Mouse (Mus musculus): ENCODE results near the gene Cbx4. TPM values are rescaled to one million over a fixed set of nuclear protein-coding genes. Genes with fewer than 3 reads are reported as not detected.
A peak's percentile ranks its signal among the peaks of the same experiment; 100 is the strongest.

Gene Cbx4
- polyA plus RNA-seq (2015; fragmentation: Nextera tagmentation; extraction: Ambion mirVana), result 9.9 and 10.9 TPM in 2 replicates

DNA sequence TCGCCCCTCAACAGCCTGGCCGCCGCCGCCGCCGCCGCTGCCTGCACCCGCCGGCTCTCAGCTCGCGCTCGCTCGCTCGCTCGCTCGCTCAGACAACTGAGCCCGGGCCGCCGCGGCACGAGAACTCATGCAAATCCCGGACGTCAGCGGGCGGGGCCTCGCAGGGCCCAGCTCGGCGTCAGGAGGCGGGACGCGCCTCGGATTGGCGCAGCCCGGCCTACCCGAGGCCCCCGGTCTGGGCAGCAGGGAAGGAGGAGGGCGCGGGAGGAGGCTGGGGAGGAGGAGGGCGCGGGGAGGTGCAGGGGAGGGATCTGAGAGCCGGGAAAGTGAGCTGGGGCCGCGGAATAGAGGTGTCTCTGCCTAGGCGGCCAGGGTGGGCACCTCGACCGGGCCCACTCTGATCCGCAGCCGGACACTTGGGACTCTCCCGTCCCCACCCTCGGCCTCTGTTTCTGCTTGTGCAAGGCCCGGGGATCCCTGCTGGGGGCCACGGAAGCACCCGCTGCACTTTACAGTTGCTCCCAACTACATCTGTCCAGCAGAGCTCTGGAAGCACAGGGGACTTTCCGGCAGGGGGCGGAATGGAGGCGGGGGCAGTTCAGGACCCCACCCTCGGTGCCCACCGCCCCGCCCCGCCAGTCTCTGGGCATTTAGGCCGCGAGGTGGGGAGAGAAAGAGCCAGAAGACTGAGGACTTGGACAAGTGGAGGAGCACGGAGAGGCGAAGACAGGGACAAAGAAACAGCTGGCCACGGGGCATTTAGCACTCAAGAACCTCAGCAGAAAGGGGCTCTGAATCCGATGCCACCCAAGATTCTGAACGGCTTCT is at the start of gene Cbx4:
Gene Cbx4 (minus strand): TSS at position 78 of the 828 bp plus-strand sequence.
- H3K4me2 ChIP-seq (replicated peaks; ENCODE audit: low read depth, low read length), result peak within 1 kb of the TSS; percentile 89
- peaks cover 11% of the 10 kb centered on the region for H3K36me3 ChIP-seq (ENCODE audit: insufficient read depth, low read length)
- peak within 1 kb of the TSS; percentile 99 for H3K27ac ChIP-seq (ENCODE audit: low read length)
- WGBS, result under 1% methylated on average over 61 of the region's 67 CpGs
- no peaks in the 10 kb centered on the region for H3K9me3 ChIP-seq (ENCODE audit: low read length)
- peaks cover 79% of the 10 kb centered on the region for H3K4me1 ChIP-seq (ENCODE audit: insufficient read depth, low read length)
- peak within 1 kb of the TSS; percentile 82 for H3K4me3 ChIP-seq (ENCODE audit: low read length)
- peaks cover 53% of the 10 kb centered on the region for H3K27me3 ChIP-seq (ENCODE audit: insufficient read depth, low read length)
- ATAC-seq (ENCODE audit: low FRiP score, low TSS enrichment), result peak; percentile 89
- H3K9ac ChIP-seq (replicated peaks; ENCODE audit: low read length), result peak within 1 kb of the TSS; percentile 88

DNA sequence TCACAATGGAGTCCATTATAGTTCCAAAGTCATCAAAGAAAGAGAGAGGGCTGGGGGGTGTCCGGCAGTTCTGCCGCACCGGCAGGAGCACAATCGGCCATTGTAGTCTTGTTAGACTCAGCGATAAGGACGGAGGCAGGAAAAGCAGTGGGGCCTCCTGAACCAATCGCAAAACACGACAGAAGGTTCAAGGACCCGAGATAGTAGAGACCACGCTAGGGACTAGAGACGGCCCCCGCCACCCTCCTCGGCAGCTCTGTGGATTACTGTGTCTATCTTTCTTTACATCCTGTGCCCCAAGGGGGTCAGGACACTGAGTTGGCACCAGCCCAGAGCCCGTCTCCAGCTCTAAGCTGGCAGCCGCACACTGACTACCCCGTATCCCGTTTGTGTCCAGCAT is 48.6 kb upstream of the Cbx4 start:
- Histone ChIP-seq H3K9me3 (ENCODE audit: low read length) (peaks cover 6% of the 10 kb centered on the region), H3K27ac (ENCODE audit: low read length) (peak overlapping the region; percentile 54), H3K27me3 (ENCODE audit: insufficient read depth, low read length) (peaks cover 10% of the 10 kb centered on the region), H3K36me3 (ENCODE audit: insufficient read depth, low read length) (no peaks in the 10 kb centered on the region), H3K4me1 (ENCODE audit: insufficient read depth, low read length) (peaks cover 28% of the 10 kb centered on the region), H3K4me2 (replicated peaks; ENCODE audit: low read depth, low read length) (no peak overlapping the region), H3K9ac (replicated peaks; ENCODE audit: low read length) (no peak overlapping the region), H3K4me3 (ENCODE audit: low read length) (no peak overlapping the region)
- WGBS, result 56% methylated on average over 17 of the region's 17 CpGs
- no peak for ATAC-seq (ENCODE audit: low FRiP score, low TSS enrichment)

DNA sequence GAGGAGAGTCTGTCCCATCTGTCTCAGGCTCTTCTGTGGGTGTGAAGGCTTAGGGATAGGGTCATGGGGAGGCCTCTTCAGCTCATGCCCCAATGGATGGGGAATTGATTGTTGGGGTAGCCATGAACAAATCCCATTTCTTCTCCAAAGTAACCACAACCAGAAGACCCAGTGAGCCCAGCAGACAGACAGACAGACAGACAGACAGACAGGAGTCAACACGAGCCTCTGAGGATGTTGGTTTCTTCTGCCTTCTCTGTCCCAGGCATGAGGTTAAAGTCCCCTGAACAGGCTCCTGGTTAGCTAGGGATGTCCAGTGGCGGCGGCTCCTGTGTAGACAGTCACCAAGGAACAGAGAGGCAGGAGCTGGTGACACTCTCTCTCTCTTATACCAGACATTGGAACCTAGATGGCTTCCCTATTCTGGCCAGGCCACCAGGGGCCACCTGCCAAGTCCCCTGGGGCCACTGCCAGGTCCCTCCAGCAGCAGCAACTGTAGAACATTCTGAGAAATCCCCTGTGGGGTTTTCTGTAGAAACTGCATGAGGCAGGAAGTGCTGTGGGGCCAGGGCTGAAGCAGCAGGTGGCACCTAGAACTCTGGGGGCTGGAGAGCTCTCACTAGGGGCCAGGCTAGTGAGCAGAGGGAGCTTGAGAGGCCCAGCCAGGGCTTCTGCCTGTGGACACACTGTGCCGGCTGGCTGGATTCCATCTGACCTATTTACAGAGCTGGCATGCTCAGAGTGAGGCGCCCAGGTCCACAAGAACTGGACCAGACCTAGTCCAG is 47.6 kb upstream of the Cbx4 start:
- no peaks in the 10 kb centered on the region for H3K36me3 ChIP-seq (ENCODE audit: insufficient read depth, low read length)
- ATAC-seq (ENCODE audit: low FRiP score, low TSS enrichment), result no peak
- 79% methylated on average over 5 of the region's 5 CpGs for WGBS
- H3K27ac ChIP-seq (ENCODE audit: low read length), result peak overlapping the region; percentile 54; the same call in 1 of the 2 replicates
- peaks cover 6% of the 10 kb centered on the region for H3K9me3 ChIP-seq (ENCODE audit: low read length)
- no peak overlapping the region for H3K4me3 ChIP-seq (ENCODE audit: low read length)
- H3K9ac ChIP-seq (replicated peaks; ENCODE audit: low read length), result no peak overlapping the region
- H3K27me3 ChIP-seq (ENCODE audit: insufficient read depth, low read length), result peaks cover 16% of the 10 kb centered on the region
- H3K4me2 ChIP-seq (replicated peaks; ENCODE audit: low read depth, low read length), result no peak overlapping the region
- peaks cover 36% of the 10 kb centered on the region for H3K4me1 ChIP-seq (ENCODE audit: insufficient read depth, low read length)

DNA sequence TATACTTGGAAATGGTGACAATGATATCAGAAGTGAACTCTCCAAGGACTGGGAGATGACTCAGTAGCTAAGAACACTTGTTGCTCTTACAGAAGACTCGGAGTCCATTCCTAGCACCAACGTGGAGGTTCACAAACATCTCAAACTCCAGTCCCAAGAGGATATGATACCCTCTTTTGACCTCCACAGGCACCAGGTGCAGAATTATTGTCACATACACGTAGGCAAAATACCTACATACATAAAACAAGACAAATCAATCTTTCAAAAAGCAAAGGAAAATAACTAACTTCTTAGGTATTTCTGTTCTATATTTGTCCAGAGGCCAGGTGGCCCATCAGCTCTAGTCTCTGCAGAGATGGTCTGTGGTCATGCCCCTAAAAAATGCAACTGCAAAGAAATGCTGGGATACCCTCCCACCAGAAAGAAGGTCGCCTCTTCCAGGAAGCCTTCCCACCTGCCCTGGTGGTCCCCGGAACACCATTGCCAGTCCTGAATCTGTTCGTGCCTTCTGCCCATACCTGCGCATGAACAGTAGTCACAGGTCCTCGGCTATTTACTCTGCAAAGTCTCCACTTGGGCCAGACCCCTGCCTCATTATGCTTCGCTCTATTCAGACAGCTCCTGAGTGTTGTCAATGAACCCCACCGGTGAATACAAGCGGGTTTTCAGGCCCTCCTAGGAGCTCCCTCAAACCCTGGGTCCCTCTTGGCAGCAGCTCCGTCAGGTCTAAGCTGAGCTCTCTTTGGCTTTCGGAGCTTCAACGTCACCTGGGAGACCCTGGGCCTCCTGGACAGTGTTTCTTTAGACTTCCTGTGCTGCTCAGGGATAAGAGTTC is 46.4 kb upstream of the Cbx4 start:
- Histone ChIP-seq H3K27ac (ENCODE audit: low read length) (no peak overlapping the region), H3K4me3 (ENCODE audit: low read length) (no peak overlapping the region), H3K9ac (replicated peaks; ENCODE audit: low read length) (no peak overlapping the region), H3K27me3 (ENCODE audit: insufficient read depth, low read length) (peaks cover 16% of the 10 kb centered on the region), H3K4me2 (replicated peaks; ENCODE audit: low read depth, low read length) (no peak overlapping the region), H3K4me1 (ENCODE audit: insufficient read depth, low read length) (peaks cover 49% of the 10 kb centered on the region), H3K36me3 (ENCODE audit: insufficient read depth, low read length) (no peaks in the 10 kb centered on the region), H3K9me3 (ENCODE audit: low read length) (peaks cover 6% of the 10 kb centered on the region)
- 74% methylated on average over 14 of the region's 14 CpGs for WGBS
- ATAC-seq (ENCODE audit: low FRiP score, low TSS enrichment), result no peak

DNA sequence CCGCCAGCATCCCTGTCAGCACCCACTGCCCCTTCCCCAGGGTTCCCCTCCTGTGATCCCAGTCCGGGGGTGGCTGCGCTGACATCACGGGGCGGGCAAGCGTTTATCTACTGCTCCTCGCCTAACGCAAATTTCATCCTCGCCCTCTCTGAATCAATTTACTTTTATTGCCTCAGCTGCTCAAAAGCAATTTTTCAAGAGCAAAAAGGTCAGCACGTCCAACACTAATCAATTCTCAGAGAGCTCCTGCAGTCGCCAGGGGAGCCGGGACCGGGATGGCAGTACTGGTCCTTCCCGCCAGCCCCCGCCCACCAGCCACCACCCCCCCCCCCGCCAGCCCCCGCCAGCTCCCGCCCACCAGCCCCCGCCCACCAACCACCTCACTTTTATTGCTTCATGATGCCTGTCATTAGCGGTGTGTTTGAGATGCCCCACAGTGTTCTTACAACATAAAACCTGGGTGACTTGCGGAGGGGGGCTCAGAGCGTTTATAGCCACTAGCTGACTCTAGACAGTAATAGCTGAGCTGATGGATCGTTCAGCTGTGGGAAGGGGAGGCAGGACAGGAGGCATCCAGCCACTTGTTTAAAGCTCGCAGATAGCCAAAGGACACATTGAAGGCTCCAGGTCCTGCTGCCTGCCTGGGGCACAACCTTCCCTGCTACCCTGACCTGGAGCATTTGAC is 44.2 kb upstream of the Cbx4 start:
- H3K36me3 ChIP-seq (ENCODE audit: insufficient read depth, low read length), result no peaks in the 10 kb centered on the region
- peak overlapping the region; percentile 10; the same call in 1 of the 2 replicates for H3K4me3 ChIP-seq (ENCODE audit: low read length)
- 6% methylated on average over 21 of the region's 24 CpGs for WGBS
- no peak for ATAC-seq (ENCODE audit: low FRiP score, low TSS enrichment)
- peaks cover 6% of the 10 kb centered on the region for H3K9me3 ChIP-seq (ENCODE audit: low read length)
- H3K27ac ChIP-seq (ENCODE audit: low read length), result no peak overlapping the region
- H3K27me3 ChIP-seq (ENCODE audit: insufficient read depth, low read length), result peaks cover 16% of the 10 kb centered on the region
- peak overlapping the region; percentile 44 for H3K4me2 ChIP-seq (replicated peaks; ENCODE audit: low read depth, low read length)
- no peak overlapping the region for H3K9ac ChIP-seq (replicated peaks; ENCODE audit: low read length)
- H3K4me1 ChIP-seq (ENCODE audit: insufficient read depth, low read length), result peaks cover 67% of the 10 kb centered on the region

DNA sequence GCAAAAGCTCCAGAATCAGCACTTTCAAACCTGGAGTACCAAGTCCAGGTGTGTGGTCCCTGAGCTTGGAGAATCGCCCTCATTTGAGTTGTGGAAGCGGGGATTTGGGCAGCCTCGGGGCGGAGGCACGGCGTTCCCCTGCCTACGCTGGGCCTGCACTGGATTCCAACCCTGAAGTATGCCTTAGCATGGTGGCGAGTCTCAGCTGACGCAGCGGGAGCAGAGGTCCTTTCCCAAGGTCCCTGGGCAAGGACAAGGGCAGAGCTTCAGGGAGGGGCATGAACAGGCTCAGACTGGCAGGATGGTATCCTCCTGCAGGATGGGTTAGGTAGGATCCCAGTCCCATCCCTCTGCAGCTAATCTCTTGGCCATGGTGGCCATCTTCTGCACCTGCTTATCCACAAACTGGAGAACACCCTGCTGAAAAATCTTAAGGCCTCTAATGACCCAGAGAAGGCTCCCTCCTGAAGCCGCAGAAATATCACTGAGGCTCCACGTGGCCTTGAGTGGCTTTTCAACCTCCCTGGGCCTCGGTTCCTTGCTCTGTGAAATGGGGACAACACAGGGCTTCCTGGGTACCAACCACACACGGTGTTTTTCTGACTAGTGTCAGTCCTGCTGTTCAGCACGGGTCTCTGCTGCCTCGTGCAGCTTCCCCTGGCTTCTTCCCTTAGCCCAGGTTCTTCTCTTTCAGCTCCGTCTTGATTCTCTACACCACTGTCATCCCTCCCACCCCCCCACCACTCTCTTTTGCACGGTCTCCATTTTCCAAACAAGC is 43.4 kb upstream of the Cbx4 start:
- Histone ChIP-seq H3K4me3 (ENCODE audit: low read length) (no peak overlapping the region), H3K36me3 (ENCODE audit: insufficient read depth, low read length) (no peaks in the 10 kb centered on the region), H3K27me3 (ENCODE audit: insufficient read depth, low read length) (peaks cover 16% of the 10 kb centered on the region), H3K9ac (replicated peaks; ENCODE audit: low read length) (peak overlapping the region; percentile 19; the same call in 1 of the 2 replicates), H3K4me1 (ENCODE audit: insufficient read depth, low read length) (peaks cover 60% of the 10 kb centered on the region), H3K4me2 (replicated peaks; ENCODE audit: low read depth, low read length) (peak overlapping the region; percentile 44), H3K9me3 (ENCODE audit: low read length) (peaks cover 6% of the 10 kb centered on the region), H3K27ac (ENCODE audit: low read length) (no peak overlapping the region; the same call in 1 of the 2 replicates)
- 44% methylated on average over 18 of the region's 18 CpGs for WGBS
- ATAC-seq (ENCODE audit: low FRiP score, low TSS enrichment), result no peak

DNA sequence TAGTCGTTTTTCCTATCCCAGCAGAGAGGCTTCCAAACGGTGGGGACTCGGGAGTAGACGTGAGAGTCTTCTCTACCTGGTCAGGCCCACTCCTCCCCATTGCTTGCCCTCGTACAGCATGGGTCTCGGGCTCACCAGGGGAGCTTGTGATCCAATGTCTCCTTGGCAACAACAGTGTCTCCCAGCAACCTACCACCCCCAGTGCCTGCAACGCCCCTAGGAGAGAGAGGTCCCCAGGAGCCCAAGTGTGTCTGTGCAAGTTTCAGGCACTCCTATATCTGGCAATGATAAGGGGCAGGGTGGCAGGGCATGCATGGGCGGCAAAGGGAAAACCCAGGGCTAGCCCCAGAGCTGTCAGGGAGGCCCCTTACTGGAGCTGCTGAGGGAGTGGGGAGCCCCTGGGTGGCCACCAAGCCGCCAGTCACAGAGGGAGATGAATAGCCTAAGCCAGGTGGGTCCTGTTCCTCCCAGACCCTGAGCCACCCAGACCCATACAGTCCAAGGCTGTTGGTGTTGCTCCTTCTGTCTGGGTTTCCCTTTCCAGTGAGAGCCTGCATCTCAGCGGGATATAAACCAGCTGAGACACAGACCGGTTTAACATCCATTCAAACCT is 42.8 kb upstream of the Cbx4 start:
- no peak overlapping the region for H3K4me3 ChIP-seq (ENCODE audit: low read length)
- peaks cover 16% of the 10 kb centered on the region for H3K27me3 ChIP-seq (ENCODE audit: insufficient read depth, low read length)
- no peaks in the 10 kb centered on the region for H3K36me3 ChIP-seq (ENCODE audit: insufficient read depth, low read length)
- H3K9me3 ChIP-seq (ENCODE audit: low read length), result peaks cover 6% of the 10 kb centered on the region
- no peak overlapping the region; the same call in 1 of the 2 replicates for H3K27ac ChIP-seq (ENCODE audit: low read length)
- no peak overlapping the region for H3K4me2 ChIP-seq (replicated peaks; ENCODE audit: low read depth, low read length)
- peak overlapping the region; percentile 19; the same call in 1 of the 2 replicates for H3K9ac ChIP-seq (replicated peaks; ENCODE audit: low read length)
- peaks cover 56% of the 10 kb centered on the region for H3K4me1 ChIP-seq (ENCODE audit: insufficient read depth, low read length)
- no peak for ATAC-seq (ENCODE audit: low FRiP score, low TSS enrichment)
- WGBS, result 50% methylated on average over 10 of the region's 11 CpGs

DNA sequence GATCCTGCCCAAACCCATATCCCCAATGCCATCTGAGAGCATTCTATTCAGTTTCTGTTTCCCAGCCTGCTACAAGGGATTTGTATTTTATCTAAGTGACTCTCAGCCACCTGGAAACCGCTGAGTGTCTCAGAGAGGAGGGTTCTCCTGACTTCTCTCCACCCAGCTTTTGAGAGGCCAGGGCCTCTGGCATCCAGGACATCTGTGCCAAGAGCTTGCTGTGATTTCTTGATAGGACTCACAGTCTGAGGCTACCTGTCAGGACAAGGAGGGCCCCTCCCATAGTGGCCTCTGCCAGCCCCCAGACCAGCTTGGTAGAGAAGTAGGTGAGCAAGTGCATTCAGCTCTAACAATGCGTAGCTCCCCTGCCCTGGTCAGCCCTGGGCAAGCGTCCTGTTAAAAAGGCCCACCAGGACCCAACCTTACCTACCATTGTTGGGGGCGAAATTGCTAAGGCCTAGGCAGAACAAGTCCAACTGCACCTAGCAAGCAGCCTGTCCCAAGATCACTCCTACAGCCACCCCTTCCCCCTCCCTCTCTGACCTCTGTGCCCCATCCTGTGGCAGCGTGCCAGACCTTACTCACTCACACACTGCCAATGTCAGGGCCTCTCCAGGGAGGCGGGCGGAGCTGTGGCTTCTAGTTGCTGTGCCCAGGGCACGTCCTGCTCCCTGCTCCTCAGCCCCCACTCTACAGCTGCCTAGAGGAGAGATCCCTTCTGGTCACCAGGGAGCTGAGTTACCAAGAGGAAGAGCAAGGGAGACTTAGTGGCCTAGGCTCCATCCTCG is 41.9 kb upstream of the Cbx4 start:
- H3K36me3 ChIP-seq (ENCODE audit: insufficient read depth, low read length), result no peaks in the 10 kb centered on the region
- peak overlapping the region; percentile 25; the same call in 1 of the 2 replicates for H3K27ac ChIP-seq (ENCODE audit: low read length)
- no peak overlapping the region for H3K4me2 ChIP-seq (replicated peaks; ENCODE audit: low read depth, low read length)
- H3K4me3 ChIP-seq (ENCODE audit: low read length), result no peak overlapping the region
- ATAC-seq (ENCODE audit: low FRiP score, low TSS enrichment), result peak; percentile 68
- H3K9me3 ChIP-seq (ENCODE audit: low read length), result peaks cover 6% of the 10 kb centered on the region
- 48% methylated on average over 9 of the region's 9 CpGs for WGBS
- peaks cover 16% of the 10 kb centered on the region for H3K27me3 ChIP-seq (ENCODE audit: insufficient read depth, low read length)
- H3K9ac ChIP-seq (replicated peaks; ENCODE audit: low read length), result peak overlapping the region; percentile 46; the same call in 1 of the 2 replicates
- H3K4me1 ChIP-seq (ENCODE audit: insufficient read depth, low read length), result peaks cover 54% of the 10 kb centered on the region

Measured in kidney, embryonic 16.5 days (tissue).